Mouse (Mus musculus): Measurements from ENCODE around the gene Fam163a.

Fam163a gene

DNA sequence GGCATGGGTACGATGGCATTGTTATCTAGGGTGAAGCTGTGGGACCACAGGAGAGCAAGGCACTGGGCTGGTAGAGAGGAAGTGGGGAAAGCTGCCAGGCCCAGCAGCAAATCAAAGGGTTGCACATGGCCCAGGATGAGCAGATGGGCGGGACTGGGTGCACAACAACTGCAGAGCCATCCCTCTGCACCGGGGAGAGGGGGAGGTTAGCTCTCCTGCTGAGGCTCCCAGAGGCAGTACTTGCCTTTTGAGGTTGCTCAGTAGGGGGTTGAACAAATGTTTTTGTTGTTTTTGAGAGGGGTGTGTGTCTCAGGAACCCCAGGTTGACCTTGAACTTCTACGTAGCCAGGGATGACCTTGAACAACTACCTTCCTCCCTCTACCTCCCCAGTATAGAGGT is 128.4 kb downstream of the Fam163a start:
- no peak for DNase-seq

- DNase-seq, result peak; percentile 43 to 53
Measured at GRCm38 (mm10) chr1:156074575-156074974, 130.3 kb downstream of the Fam163a start.

GRCm38 (mm10) chr1:156073169-156073821 is 131.5 kb downstream of the Fam163a start:
- DNase-seq, result no peak

DNA sequence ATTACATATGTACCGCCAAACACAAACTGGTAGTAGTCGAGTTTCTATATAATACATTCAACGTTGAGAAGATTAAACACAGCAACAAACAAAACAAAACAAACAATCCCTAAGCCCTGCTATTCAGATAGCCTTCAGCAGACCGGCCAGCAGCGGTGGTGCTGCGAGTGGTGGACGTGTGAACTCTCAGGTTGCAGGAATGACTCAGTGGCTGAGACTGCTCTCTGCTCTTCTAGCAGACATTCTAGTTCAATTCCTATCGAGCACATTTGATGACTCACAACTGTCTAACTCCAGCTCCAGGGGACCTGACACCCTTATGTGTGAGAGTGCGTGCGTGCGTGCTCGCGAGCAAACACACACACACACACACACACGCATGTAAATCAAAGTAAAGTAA is 134.7 kb downstream of the Fam163a start:
- DNase-seq, result no peak

- no peak for DNase-seq
Measured at GRCm38 (mm10) chr1:156066133-156066532, 138.7 kb downstream of the Fam163a start.

DNA sequence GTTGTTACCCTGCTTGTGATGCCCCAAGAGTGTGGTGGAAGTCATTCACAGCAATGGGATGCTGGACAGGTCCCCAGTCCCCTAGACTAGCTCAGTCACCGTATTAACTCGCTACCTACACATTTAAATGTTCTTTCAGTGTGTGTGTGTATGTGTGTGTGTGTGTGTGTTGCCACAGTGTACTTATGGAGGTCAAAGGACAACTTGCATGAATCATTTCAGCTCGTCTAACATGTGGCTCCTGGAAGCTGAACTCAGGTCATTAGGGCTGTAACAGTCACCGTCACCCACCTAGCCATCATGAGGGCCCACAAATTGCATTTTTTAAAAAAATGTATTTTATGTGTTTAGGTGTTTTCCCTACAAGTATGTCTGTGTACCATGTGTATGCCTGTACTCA is 142.6 kb downstream of the Fam163a start:
- no peak for DNase-seq

- no peak for DNase-seq
Measured at GRCm38 (mm10) chr1:156058207-156058606, 146.6 kb downstream of the Fam163a start.

DNA sequence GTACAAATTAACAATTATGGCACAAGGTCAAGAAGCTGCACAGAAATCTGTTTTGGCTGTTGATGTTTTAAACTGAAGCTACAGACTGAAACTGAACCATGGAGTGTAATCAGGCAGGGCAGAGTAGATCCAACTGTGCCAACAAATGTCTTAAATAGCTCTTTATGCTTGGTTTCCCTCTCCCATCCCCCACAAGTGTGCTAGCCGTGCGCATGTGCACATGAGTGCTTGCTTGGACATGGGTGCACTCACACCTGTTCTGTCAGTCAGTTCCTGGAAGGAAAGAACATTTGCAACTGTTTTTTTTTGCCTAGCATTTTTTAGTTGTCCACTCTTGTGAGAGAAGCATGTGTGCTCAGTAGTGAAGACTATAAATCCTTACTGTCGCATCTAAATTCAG is 158.1 kb downstream of the Fam163a start:
- DNase-seq, result peak; percentile 53 to 70

- peak in 1 of 2 experiments; percentile 27 for DNase-seq
Measured at GRCm38 (mm10) chr1:156044211-156044611, 160.6 kb downstream of the Fam163a start.

- peak; percentile 72 to 75 for DNase-seq
Measured at GRCm38 (mm10) chr1:156043027-156043426, 161.8 kb downstream of the Fam163a start.

- no peak for DNase-seq
Measured at GRCm38 (mm10) chr1:156042481-156042880, 162.3 kb downstream of the Fam163a start.

DNA sequence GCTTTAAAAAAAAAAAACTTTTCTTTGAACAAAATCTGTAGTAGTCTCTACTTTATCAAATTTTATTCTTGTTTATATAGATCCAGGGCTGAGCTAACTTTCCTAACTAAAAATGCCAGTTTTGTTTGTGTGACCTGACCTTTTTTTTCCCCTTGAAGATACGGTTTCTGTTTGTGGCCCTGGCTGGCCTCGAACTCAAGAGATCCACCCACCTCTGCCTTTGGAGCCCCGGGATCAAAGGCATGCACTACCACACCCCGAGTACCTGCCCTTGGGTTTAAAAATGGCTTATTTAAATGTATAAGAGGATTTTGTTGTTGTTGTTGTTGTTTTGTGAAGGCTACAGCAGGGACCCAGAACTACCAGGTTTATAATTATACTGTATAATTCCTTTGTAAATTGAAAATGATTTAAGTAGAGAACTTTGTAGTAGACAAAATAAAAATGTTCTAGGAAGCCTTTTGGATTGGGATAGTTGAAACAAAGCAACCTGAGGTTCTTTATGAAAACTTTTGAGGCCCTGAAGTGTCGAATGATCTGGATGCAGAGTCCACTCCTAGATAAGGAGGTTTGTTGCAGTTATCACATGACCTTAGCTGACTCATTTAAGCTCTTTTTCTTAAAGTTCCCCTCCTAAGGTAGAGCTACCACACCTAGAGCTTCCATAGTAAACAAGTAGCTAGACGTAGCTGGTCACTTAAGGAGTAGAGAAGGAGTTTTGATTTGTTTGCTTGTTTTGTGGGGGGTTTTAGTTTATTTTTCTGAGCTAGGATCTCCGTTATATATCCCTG is 163.2 kb downstream of the Fam163a start:
- no peak for DNase-seq

- DNase-seq, result peak; percentile 96 to 97
Measured at GRCm38 (mm10) chr1:156040731-156041401, 164.0 kb downstream of the Fam163a start.

DNA sequence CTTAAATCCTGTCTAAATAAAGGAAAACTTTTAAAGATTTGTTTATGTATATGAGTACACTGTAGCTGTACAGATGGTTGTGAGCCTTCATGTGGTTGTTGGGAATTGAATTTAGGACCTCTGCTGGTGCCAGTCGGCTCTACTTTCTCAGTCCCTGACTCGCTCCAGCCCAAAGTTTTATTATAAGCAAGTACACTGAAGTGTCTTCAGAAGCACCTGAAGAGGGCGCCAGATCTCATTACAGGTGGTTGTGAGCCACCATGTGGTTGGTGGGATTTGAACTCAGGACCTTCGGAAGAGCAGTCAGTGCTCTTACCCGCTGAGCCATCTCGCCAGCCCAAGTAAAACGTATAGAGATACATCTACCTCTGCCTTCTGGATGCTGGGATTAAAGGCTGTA is 164.8 kb downstream of the Fam163a start:
- DNase-seq, result peak in 1 of 2 experiments; percentile 19

GRCm38 (mm10) chr1:156037144-156037583 is 167.7 kb downstream of the Fam163a start:
- peak; percentile 51 to 65 for DNase-seq

- peak; percentile 99 for DNase-seq
Measured at GRCm38 (mm10) chr1:156035930-156036737, 168.7 kb downstream of the Fam163a start, which contains the start of gene Tor1aip1. Gene Tor1aip1 (minus strand): TSS chr1:156036480.

GRCm38 (mm10) chr1:156035269-156035929 is 169.4 kb downstream of the Fam163a start, which contains the start of gene Tor1aip2:
Gene Tor1aip2 (plus strand): TSS chr1:156035403.
- DNase-seq, result peak; percentile 72 to 85

GRCm38 (mm10) chr1:156034661-156035060 is 170.2 kb downstream of the Fam163a start:
- no peak for DNase-seq

DNA sequence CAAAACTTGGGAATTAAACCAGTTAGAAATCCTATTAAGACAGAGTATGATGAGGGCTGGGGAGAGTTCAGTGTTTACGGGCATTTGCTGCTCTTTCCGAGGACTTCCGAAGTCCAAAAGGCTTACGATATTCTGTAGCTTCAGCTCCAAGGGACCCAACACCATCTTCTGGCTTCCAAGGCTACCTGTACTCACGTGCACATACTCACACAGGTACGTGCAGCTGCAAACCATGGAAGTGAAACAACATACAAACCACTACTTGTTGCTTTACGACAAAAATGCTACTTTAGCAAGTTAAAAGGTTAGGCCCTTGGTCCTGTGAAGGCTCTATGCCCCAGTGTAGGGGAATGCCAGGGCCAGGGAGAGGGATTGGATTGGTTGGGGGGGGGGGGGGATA is 170.9 kb downstream of the Fam163a start:
- no peak for DNase-seq

DNA sequence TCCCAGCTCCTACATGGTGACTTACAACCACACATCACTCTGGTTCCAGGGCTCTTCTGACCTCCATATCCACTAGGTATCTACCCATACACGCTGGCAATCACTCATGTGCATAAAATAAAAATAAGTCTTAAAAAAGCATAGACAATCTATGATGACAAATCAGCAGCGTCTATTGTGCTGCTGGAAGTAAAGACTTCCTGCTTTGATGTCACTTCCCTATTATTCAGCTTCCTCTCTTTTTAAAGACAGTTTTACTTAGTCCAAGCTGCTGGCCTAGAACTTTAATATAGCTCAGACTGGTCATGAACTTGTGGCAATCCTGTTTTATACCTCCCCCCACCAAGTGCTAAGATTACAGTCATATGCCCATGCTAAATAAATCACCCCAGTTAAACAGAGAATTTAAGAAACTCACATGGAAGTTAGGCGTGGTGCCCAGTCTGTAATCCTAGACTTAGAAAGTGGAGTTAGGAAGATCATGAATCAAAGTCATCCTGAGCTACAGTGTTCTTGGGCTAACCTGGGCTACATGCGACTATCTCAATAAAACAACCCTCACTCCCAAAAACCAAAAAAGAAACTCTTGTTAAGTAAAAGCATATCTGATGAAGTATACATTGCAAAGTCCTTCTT is 176.4 kb downstream of the Fam163a start:
- no peak for DNase-seq

- no peak for DNase-seq
Measured at GRCm38 (mm10) chr1:156027849-156028248, 177.0 kb downstream of the Fam163a start.

Data from kidney, postnatal 36 days (tissue).